Mouse (Mus musculus): ENCODE measurements at regions not wholly inside any gene's neighbourhood (a gene's known extent, or its start where the extent isn't known, plus 50 kb on each side); places are given as distances from the start of the nearest gene placed in this dataset.

DNA sequence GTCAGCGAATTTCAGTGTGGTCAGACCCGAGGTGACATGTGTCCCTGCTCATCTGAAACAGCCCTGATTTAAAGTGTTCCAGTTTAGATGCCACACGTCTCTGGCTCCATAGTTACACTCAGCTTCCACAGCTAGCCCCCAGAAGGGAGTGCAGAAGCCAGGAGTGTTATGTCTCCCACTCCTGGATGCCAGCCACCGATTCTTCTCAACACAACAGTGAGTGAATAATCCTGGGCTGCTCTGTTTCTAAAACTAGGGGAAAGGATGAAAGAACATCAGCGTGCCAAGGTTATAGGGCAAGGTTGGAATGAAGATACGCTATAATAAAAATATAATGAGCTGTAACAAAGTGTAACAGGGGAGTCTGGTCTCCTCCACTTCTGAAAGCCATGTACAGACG is 51.5 kb upstream of the Stmnd1 start:
- DNase-seq (ENCODE audit: low spot score in 2 of 2) = no peak

DNA sequence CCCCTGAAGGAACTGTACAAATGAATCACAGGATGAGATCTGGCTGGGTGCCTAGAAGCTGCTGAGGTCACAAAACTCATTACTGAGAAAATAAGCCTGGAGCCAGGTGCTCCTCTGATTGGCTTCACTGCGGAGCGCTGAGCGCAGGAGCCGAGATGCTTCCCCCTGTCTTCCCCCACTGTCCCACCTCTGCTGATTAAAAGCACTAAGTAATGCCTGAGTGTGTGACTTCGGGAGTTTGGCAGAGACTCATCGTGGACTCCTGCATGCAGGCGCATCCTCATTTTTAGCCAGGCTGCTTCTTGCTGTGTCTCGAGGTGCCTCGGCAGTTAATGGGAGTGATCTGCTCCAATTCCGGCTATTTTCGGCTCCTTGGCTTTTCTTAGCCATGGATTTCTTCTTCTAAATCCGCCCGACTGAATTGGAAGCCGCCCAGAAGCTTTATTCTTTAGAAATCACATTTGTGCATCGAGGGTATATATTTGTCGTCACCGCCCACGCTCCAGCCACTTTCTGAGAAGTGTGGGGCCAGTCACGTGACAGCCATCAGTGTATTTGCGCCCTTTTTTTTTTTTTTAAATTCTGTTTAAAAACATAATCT is 55.3 kb upstream of the Stmnd1 start:
- no peak for DNase-seq (ENCODE audit: low spot score in 2 of 2)

DNA sequence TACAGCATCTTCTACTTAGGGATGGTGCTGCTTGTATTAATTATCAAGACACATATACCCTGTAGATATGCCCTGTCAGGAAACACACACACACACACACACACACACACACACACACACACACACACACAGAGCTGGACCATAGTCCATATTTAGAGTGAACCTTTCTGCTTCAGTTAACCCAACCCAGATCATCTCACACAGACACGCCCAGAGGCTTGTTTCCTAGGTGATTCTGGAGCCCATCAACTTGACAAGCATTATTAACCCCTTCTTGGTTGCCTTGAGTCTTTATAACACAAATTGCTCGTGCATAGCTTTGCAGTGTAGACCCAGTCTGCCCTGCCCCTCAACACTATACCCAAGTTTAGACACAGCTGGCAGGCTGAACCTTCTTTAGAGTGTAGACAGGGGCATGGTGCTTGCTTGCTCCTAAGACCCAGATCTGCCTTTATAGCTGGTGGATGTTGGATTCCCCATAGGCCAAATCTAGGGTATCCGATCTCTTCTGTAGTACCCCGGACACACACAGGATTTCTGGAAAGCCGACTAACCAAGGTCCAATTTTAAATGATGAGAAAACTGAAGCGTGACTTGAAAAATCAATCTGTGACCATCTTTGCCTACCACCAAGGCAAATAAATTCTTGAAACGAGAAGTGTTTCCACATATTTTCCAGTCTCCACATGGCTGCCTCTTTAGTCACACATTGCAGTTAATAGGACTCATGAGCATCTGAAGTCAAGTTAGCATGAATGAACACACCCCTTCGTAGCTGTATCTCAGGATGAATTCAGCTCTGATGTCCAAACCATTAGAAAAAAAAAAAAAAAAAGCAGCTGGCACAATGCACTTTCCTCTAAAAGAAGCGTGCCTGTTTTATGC is 56.3 kb upstream of the Stmnd1 start:
- DNase-seq (ENCODE audit: low spot score in 2 of 2) = no peak

DNA sequence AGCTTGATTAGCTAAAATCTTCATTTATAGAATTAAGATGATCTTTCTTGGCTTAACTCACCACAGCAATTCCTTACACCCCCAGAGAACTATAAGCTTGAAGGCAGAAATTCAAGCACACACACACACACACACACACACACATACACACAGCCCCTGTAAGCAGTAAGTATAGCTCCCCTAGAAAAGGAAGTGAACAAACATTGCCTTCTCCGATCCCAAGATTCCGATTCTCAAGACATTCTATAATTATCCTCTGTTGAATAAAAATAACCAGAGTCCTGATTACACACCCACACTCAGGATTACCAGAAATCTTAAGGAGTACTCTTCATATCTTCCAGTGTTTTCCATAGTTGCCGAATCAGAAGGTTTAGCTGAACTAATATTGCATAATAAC is 70.0 kb upstream of the Stmnd1 start:
- DNase-seq (ENCODE audit: low spot score in 2 of 2) = no peak

DNA sequence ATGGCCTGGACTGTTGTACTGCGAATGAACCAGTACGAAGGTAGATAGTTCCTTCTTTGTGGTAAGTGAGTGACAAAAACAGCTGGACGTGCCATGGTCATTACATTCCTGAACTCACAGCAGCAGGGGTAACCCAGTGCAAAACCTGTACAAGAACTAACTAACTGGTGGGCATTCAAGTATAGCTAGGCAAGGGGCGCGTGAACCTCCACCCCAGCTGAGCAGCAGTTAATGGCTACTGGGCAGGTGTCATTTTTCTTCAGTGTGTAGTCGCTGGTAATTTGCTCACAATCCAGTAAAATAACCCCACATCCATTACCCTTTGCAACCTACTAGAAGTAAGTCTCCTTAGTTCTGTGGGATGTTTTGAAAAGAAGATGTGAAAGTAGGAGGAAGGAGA is 70.9 kb upstream of the Stmnd1 start:
- DNase-seq (ENCODE audit: low spot score in 2 of 2) = no peak

DNA sequence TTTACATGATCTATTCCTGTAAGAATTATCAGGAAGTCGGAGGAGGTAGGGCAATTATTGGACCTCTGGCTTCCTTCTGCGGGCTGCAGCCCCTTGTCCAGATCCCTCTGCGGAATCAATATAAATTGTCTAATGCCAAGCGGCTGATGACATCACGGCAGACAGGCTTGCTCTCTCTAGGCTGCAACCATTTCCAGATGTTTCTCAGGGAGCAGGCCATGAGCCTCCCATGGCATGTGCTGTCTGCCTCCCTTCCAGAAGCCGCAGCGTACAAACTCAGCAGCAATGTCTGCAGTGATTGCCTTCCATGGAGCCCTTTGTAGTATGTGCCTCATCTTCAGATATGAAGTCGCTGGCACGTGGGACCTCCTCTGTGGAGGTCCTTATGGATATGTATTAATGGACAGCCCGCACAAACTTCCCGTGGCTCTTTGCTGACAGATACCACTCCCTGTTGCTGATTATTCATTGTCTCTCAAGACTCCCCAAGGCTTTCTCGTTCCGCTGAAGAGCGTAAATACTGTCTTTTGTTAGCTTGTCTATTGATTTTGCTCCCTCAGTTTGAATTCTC is 72.4 kb upstream of the Stmnd1 start:
- DNase-seq (ENCODE audit: low spot score in 2 of 2) = no peak

DNA sequence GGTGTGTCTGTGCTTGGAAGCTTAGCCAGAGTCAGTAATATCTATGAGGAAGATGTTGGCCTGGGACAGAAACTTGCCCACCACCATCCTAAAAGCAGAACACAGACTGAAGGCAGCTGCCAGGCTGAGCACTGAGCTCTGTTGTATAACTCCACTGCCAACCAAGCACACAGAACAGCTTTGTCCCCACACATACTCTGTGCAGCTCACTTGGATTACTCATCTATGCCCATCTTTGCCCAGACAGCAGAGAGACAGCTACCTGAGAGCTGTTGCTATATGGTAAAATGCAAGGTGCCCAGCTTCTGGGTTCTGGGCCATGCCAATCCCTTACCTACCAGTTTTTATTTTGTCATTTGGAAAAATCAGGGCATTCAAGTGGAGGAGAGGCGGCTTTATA is 80.4 kb upstream of the Stmnd1 start:
- DNase-seq (ENCODE audit: low spot score in 2 of 2) = no peak

DNA sequence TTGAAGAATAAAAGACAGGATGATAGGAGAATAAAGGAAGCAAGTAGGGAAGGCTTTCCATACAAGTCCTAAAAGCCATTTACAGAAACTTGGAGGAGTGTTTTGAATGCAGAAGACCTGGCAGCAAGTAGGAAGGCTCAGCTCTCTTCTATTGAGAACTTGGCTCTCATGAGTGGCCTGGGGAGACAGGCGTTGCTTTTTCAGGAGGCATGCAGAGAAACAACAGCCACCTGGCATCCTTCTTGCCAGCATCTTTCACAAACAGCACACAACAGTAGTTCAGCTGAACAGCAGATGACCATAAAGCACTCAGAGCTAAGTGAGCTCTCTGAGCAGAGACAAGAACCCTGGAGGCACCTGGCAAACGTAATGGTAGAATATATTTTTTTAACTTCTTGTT is 83.8 kb upstream of the Stmnd1 start:
- DNase-seq (ENCODE audit: low spot score in 2 of 2) = no peak

DNA sequence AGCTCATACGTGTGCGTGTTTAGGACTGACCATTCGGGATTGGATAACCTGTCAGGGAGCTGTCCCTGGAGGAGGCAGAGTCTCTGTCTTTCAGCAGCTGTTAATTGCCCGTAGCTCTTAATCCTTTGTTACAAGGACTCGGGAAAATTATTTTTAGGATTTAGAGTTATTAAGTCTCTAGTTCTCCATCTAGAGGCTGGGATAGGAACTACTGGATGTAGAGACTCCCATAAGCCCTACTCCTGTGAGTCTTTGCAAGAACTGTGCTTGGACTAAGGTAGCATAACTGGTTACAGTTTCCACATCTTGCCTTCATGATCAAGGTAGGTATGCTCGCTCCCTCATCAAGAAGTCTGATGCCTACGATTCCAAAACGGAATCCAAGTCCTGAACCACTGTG is 90.7 kb upstream of the Stmnd1 start:
- no peak for DNase-seq (ENCODE audit: low spot score in 2 of 2)

DNA sequence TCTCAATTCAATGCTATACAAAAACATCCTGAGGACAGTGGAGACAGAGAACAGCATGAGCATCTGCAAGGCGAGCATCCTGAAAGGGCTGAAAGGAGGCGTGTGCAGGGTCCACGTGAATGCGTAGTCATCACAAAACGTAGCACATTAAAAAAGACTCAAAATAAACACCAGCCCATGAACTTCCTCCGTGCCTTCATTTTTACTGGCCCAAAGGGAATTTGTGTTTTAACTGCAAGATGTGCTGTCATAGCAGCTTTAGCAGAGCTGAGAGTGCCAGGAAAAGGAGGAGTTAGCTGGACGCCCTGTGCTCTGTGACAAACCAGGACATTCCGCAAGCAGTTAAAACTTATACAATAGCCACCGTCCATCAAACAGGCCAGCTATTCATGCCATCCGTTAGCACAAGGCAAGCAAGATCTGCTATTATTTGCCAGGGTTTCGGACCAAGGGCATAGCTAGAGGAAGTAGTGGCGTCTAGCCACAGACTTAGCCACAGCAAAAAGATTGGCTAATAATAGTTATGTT is 92.9 kb upstream of the Stmnd1 start:
- DNase-seq (ENCODE audit: low spot score in 2 of 2) = no peak

DNA sequence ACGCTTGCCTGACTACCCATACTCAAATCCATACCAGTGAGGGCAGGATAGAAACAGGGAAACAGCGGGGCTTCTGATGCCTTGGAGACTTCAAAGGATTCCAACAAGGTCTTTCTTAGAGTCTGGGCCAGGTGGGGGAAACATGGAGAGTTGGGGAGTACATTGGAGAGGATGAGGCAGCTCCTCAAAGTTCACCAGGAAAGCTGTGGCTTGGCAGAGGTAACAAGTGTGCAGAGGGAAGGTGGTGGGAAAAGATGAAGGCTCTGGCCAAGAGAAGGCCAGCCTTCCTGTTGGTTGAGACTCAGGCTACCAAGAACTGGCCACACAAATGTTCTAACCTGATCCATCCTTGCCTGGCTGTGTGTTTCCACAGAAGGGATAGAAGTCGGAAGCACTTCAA is 93.6 kb upstream of the Stmnd1 start:
- no peak for DNase-seq (ENCODE audit: low spot score in 2 of 2)

DNA sequence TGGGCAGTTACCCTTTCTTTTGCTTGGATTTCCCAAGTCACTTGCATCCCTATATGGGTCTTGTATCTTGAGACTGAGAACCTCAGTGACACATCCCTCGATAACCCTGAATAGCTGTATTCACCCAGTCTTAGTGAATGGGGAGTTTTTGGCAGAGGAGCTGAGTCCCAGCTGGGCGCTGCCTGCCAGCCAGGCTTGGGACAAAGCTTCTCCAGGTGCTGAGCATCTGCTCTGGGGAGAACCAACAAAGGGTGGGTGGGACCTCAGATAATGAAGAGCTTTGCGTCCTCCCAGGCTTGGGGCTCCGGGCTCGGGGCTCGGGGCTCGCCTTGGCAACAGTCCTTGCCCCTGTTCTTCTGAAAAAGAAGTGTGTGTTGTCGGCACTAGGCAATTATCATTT is 100.4 kb upstream of the Stmnd1 start:
- DNase-seq (ENCODE audit: low spot score in 2 of 2) = no peak

DNA sequence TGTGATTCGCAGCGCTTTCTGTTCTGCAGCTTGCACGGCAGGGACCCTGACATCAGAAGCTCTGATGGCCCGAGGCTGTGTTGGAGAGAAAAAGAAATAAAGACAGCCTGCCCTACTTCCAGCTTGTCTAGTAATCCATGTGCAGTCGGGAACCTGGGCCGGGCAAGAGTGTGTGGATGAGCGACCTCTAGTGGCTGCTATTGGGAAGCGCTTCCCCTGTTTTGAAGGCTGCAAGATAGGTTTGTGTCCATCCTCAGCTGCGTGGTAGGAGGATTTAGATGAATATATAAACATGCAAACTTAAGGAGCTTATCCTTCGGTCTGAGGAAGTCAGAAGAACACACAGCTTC is 111.5 kb upstream of the Stmnd1 start:
- DNase-seq (ENCODE audit: low spot score in 2 of 2) = peak; percentile 41 to 54

DNA sequence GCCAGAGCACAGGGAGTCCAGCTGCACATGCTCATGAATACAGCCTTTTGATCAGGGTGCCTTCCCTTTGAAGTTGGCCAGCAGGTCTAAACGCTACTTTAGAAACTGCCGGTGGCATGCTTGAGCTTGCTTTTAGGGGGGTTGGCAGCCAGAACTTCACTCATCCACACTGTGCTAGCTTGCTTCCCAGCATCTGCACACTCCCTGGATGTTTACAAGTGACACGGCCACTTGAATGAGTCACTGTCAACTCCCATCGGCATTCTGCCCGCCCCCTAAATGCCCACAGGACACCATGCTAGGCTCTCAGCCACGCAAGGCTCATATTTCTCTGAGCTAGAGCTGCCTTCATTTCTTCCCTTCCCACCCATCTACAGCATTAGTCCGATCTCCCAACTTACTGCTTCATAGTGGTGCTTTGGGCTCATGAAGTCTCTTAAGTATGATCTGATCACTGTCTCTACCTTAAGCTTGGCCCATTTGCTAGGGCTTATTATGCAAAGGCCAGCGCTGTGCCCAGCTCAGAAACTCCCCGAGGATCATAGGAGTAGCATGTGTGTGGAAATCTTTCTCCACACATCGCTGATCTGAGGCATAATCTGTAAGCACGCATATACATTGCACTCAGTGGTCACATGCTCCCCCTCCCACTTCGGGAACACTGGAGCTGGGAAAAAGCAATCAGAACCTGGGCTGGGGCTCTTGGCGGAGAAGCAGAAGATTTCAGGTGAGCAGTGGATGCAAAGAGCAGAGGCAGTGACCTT is 112.1 kb upstream of the Stmnd1 start:
- DNase-seq (ENCODE audit: low spot score in 2 of 2) = no peak

DNA sequence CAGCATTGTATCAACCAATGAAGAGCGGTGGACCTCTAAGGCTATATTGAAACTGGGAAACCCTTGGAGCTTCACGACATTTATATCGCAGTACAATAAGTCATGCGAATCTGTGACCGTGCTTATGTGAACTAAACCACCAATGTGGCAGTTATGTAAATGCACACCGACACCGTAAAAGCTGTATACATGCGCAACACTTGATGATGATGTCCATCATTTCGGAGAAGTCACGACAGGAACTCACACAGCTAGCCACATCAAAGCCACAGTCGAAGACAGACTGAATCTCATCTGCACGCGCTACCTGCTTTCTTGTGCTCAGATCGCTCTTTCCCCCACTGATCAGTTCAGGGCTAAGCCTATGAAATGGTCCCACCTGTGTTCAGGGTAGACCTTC is 114.2 kb upstream of the Stmnd1 start:
- DNase-seq (ENCODE audit: low spot score in 2 of 2) = no peak

DNA sequence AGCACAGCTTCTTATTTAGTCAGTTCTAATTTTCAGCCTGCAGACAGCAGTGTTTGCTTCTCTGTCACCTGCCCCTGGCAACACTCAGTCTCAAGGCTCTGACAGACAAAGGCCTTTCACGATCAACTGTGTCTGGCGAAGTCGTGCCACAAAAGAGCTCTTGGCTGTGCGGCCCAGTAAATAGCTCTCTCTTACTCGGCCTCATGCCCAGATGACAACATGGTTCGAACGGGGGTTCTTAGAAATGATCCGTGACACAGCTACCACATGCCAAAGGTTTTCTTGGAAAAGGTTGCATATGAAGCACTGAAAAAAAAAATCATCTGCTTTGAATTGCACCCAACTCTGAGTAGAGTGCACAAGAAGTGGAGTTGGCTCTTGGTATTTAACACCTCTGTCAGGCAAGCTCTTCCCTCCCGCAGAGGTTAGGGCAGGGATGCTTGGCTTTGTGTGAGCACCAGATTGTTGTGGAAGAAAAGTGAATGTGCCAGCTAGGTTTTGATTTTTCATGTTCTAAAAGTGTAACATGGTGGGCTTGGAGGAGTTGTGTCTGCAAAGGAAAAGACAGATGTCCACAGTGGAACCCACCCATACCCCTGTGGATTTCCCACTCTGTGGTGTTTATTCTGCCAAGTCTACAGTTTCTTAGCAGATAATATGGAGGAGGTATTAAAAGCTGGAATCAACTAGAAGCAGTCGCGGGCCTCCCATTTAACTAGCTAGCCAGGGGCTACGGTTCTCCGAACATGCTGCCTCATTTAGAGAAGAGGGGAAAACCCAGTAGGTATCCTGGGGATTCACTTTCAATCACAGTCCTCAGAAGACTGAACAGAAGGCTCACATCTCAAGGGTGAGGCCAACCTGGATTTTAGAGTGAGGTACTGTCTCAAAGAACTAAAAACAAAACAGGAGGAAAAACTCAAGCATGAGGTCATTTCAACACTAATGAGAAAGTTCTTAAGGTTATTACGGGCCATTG is 120.0 kb upstream of the Stmnd1 start:
- no peak for DNase-seq (ENCODE audit: low spot score in 2 of 2)

DNA sequence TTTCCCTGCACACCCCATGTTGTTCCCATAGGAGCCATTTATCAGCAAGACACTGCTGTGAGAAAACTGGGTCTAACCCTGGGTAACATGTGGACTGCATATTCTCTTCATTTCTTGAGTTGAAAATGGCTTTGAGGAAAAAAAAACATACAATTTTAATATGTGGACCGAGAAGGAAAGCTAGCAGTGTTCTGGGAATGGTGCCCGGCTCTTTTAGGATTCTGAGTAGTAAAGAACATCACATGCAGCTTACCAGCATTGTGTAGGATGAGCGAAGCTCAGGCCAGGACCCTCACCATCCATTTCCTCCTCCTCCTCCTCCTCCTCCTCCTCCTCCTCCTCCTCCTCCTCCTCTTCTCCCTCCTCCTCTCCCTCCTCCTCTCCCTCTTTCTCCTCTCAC is 133.5 kb upstream of the Stmnd1 start:
- DNase-seq (ENCODE audit: low spot score in 2 of 2) = no peak

DNA sequence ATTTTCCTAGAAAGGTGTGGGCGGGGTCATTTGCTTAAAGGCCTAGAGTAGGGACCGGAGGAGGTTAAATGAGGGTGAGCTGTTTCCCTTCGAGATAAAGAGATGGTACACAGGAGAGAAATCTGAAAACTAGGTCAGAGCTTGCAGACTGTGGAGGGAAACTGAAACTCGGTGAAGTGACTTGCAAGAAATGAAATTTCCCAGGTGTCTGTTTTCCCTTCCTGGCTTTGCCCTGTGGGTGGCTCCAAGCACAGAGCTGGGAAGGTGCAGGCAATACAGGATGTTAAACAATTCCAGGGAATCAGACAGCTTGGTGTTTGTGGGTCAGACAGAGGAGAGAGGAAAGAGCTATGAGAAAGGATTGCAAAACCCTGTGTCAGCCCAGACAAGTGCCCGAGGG is 134.3 kb upstream of the Stmnd1 start:
- no peak for DNase-seq (ENCODE audit: low spot score in 2 of 2)

DNA sequence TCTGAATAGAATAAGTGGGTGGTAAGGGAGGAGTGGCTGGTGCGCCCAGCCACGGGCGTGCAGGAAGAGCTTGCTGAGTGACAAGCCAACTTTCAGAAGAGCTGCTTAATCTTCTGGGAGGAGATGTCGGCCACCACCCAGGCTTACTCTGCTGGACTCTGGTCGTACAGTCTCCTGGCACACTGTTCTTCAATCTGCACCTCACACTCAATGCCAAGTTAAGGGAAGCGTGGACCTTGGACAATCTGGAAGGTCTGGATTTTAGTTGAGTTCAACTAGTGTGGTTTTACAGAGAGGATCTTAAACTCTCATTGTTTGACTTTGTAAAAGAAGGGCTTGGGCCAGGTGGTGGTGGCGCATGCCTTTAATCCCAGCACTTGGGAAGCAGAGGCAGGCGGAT is 138.1 kb upstream of the Stmnd1 start:
- DNase-seq (ENCODE audit: low spot score in 2 of 2) = no peak

DNA sequence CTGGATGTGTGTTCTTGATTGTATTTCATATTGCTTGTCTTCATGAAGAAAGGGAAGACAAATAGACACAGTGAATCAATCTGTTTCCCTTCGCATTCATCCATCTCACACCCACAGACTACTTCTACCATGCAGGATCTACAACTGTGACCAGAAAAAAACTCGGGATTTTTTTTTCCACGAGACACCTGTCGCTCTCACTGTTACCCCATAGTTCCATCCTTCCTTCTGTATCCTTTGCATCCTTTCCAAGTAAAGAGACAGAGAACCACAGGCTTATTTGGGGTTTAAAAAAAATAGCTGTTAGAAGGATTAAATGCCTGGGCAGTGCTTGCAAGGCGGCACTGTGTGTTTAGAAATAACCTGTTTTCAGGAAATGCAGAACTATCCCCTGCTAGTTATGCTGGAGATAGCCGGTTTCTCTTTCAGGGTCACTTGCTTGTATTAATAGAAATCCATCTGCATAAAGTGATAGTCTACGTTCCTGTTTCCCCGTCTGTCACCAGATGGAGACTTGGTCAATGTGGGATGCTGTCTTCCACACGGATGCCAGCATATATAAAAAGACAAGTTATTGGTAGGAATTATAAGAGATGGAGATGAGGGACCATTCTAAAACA is 144.2 kb upstream of the Stmnd1 start:
- DNase-seq (ENCODE audit: low spot score in 2 of 2) = no peak

DNA sequence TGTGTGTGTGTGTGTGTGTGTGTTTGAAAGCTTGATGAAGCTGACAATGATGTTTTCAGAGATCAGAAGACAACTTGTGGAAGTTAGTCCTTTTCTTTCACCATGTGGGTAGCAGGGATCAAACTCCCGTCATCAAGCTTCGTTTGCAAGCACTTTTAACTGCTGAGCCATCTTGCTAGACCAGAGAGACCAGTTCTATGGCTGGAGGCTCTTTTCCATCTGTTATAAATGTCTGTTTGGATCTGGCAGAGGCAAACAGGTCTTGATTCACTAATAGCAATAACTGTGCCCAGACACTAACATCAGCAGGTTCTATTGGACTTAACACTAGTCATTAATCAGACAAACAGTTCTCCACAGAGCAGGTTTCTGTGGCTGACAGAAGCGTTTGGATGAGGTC is 150.1 kb upstream of the Stmnd1 start:
- DNase-seq (ENCODE audit: low spot score in 2 of 2) = no peak

All from spleen, postnatal 36 days (tissue).